Mouse (Mus musculus) ovary, adult 18-20 months (tissue): ENCODE results near the gene Sergef.

Source experiments
- DNase-seq: peaks from one replicate; pipeline ENCODE4 v3.0.0; 2022; ENCODE audit warnings: low spot score, mixed read lengths

Gene Sergef

GRCm38 (mm10) chr7:46616429-46617005, 23.1 kb downstream of the Sergef start:
- no peak for DNase-seq

DNA sequence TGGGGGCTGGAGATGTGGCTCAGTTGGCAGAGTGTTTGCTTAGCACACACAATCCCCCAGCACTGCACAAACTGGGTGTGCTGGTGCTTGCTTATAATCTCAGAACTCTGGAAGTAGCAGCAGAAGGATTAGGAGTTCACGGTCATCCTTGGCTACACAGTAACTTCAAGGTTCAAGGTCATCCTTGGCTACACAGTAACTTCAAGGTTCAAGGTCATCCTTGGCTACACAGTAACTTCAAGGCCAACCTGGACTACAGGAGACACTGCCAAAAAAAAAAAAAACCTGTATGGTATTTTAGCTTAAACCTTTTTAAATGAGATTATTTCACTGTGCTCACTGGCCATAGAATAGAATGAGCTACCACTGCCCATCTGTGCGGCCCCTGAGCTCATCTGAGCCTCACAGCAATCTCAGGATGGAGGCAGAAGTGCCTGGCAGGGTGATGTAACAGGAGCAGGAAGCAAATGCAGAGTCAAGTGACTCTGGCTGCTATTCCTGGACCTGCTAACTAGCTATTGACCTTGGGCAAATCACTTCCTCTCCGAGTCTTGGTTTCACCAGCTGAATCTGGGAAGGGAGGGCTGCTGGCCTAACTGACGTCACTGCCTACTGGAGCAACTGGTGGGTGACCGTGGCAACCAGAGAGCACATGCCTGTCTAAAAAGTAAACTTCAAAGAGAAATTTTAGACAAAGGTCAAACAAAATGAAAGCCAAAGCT, 24.2 kb downstream of the Sergef start:
- peak; percentile 53 for DNase-seq

- DNase-seq, result no peak
Measured at GRCm38 (mm10) chr7:46614263-46614662, 25.3 kb downstream of the Sergef start.

DNA sequence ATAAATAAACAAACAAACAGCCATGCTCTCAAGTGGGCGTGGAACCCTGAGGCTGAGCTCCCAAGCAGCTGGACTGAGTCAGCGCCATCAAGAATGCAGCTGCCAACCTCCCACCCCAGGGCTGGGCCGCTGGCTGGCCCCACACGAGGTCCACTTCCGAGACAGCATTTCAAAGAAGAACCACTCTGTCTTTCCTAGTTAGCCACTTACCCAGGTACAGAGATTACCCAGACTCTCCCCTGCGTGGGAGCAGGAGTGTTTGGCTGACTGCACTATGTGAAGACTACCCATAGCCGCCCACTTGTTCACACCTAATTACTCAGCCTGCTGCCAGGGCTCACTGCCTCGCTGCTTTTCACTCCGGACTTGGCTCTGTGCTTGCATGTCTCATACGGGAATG, 26.5 kb downstream of the Sergef start:
- no peak for DNase-seq

DNA sequence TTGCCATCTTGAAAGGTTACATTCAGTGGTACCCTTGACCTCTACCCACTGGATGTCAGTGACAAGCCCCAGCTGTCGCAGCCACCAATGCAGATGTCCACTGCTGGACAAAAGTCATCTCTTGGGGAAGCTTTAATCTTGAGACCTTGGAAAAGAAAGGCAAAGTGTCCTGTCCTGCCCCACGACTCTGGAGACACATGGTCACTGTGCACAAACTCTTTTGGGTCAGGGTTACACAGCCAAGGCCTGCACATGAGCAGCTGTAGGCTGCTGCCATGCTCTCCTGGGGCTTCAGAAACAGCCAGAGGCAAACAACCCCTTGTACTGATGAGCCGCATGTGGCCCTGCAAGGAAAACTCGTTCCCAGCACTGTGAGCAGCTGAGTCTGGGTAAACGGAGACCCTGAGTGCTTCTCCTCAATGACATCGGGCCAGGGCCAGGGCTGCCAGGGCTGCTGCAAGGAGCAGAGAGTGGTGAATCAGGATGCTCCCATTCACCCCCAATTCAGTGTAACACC, 27.1 kb downstream of the Sergef start:
- no peak for DNase-seq

- DNase-seq, result peak; percentile 19
Measured at GRCm38 (mm10) chr7:46611970-46612369, 27.6 kb downstream of the Sergef start.

GRCm38 (mm10) chr7:46609317-46609716, 30.3 kb downstream of the Sergef start:
- DNase-seq, result no peak

DNA sequence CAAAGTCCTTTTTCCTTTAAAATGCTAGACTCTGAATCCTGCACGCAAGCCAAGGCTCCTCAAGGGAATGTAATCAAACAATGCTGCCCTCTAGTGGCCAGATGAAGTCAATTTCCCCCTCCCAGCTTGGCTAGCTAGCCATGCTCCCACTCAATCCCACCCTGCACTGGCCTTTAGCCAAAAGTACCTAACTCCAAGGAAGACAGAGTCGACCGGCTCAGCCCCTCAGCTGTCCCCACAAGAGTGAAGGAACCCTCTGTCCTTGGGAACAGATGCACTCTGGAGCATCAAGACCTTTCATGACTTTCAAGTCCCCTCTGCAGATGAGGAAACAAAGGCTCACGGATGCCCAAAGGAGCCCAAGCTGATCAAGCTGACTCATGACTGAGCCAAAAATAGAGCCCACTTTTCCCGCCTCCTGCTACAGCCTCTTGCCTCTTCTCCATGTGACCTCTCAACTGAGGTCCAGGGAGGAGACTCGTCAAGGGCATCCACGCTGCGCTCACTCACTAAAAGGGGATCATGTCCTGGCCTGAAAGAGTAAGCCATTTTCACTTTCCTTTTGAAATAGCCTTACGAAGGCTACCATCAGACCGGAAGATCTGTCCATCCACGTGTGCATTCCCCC, 32.1 kb downstream of the Sergef start:
- no peak for DNase-seq

DNA sequence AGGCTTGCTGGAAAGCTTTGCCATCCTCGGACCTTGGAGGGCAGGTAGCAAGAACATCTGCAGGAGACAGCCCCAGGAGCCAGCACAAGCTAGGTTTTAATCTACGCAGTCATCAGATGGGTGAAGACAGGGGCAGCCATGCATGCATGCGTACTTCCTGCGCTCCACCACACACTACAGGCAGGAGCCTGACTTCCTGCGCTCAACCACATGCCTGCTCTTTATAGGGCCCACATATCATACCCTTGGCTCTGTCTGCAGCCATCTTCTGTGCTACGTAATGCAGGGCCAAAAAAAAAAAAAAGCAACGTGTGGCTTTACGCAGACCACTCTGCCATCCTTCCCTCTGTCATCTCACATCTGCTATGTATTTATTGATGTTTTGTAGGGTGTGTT, 32.6 kb downstream of the Sergef start:
- no peak for DNase-seq

- DNase-seq, result peak; percentile 37
Measured at GRCm38 (mm10) chr7:46606391-46607030, 33.1 kb downstream of the Sergef start.

GRCm38 (mm10) chr7:46603051-46603450, 36.6 kb downstream of the Sergef start:
- no peak for DNase-seq

- DNase-seq, result no peak
Measured at GRCm38 (mm10) chr7:46602079-46602478, 37.5 kb downstream of the Sergef start.

DNA sequence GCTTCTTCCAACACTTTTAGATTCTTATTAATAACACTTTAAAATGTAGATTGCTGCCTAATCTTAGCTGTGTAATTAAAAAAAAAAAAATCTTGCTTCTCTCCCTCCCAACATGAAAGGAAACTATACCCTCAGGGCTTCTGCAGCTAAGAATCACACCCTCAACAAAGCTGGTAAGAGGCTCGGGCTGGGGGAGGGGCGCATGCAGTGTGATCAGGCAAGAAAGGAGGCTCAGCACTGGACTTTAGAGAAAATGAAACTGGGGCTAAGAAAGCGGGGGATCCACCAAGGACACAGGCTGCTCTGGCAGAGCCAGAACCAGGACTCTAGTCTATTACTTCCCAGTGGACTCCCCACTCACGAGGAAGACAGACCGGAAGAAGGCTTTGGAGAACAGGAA, 38.5 kb downstream of the Sergef start:
- no peak for DNase-seq

GRCm38 (mm10) chr7:46597006-46597405, 42.6 kb downstream of the Sergef start:
- DNase-seq, result no peak

GRCm38 (mm10) chr7:46591546-46591945, 48.1 kb downstream of the Sergef start:
- DNase-seq, result no peak

- no peak for DNase-seq
Measured at GRCm38 (mm10) chr7:46589181-46589580, 50.4 kb downstream of the Sergef start.

DNA sequence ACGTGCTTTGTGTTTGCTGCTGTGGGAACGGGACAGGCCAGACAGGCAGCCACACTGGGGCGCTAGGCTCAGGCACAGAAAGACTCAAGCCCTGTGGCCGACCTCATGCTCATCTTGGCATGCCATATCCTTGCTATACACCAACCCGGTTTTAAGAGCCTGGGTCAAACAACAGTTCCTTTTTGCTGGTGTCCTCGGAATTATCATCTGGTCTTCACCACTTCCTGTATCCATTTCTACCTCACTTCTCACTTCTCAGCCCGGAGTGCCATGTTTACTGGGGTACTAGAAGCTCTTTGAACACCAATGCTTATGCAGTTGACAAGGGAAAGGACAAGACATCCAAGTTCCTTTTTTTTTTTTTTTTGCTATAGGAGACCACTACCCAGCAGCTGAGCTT, 51.6 kb downstream of the Sergef start:
- no peak for DNase-seq

DNA sequence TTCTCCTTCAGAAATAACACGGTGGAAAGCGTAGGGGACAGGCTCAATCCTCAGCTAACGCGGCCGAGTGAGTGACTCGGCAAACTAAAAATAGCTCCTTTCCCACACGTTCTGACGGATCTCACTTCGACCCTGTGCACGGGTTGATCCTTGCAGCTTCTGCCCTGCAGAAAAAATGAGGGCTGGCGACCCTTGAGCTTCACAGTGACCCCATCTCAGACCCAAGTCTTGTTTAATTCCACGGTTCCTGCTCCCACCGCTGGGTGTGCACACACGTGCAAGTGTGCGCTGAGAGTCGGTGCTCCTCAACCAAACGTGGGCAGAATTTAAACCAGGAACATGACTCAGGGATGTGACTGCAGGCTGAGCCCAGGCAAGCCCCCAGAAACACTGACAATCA, 52.1 kb downstream of the Sergef start:
- no peak for DNase-seq

DNA sequence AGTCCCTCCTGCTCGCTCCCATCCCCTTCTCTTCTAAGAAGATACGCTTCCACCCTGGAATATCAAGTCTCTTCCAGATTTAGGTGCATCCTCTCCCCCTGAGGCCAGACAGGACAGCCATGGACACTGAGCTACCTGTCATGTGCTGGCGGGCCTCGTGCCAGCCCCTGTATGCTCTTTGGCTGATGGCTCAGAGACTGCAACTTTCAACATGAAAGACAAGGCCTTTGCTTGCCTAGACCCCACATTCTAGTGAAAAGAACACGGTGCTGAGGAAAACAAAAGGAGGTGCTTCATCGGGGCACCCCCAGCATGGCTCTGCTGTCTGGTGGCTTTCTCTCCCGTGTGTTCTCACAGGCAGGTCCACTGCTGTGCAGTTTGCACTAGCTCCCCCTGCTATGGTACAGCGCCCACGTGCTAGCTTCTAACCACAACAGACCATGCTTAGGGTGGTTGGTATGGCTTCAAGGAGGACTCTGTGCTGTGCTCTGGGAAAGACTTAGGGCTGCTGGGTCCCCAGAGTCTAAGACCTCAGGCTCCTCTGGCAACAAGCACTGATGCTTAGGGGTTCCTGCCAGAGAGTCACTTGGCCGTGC, 52.9 kb downstream of the Sergef start:
- no peak for DNase-seq

DNA sequence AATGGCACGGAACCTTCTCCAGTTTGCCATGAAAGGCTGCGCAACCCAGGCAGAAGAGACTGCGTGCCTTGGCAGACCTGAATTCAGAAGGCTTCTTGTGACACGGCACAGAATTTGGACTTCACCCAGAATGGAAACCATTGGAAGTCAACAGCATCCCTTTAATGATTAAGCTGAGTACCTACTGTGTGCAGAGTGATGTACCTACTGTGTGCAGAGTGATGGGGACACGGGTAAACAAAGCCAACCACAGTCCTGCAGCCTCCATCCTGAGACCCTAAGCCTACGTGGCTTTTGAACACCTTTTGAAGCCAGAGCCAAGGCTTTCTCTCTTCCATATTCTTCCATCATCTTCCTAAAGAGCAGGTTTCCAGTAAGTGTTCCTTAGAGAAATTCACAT, 56.9 kb downstream of the Sergef start:
- DNase-seq, result no peak

GRCm38 (mm10) chr7:46581358-46581930, 58.2 kb downstream of the Sergef start:
- DNase-seq, result no peak

DNA sequence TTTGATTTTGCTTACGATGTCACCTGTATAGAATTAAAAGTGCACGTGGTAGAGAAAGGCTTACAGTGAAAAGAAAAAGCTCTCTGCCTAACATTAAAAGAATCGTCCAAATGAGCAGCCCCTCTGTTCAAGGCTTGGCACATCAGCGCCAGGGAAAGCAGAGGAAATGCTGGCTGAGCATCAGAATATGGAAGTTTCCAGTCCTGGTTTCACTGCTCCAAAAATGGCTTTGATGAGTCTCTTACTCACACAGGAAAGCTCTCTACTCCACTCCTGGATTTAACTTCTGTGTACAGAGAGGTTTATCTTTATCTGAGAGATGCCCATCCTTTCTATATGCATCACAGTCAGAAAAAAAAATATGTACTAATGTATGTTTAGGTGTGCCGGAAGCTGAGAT, 61.5 kb downstream of the Sergef start:
- DNase-seq, result no peak
